Mouse (Mus musculus): Measurements from ENCODE around the gene 1700024G13Rik.

- TF ChIP-seq CTCF (IDR thresholded peaks at IDR 0.05; ENCODE audit: low read depth), result no peak
- TF ChIP-seq EP300 (optimal IDR thresholded peaks at IDR 0.05), result no peak
Measured at GRCm38 (mm10) chr14:32347307-32347706, 40.9 kb downstream of the 1700024G13Rik start.
